8 mouse cellular contexts compared by ENCODE assay signal in genomic region chr1:164249332-164249711, GRCm38 (mm10). TPM values are rescaled to one million over a fixed set of nuclear protein-coding genes. Genes with fewer than 3 reads are reported as not detected.
DNase-seq lines count a peak whose midpoint lies in the region; ATAC-seq and TF ChIP-seq lines count a peak whose summit lies in the region.

No protein-coding gene starts in this region.

- peaks cover 11 to 28% of the 10 kb centered on the region in 2 experiments for H3K4me1 ChIP-seq in heart, embryonic 14.5 days (ENCODE audit: control insufficient read depth in 2 of 2, insufficient read depth in 2 of 2, low read length in 2 of 2)
- H3K4me1 ChIP-seq in E14TG2a.4 (replicated peaks; ENCODE audit: low read depth, low read length), result peaks cover 54% of the 10 kb centered on the region
- peaks cover 4% of the 10 kb centered on the region; the same call in 1 of the 2 replicates for H3K4me1 ChIP-seq in embryonic fibroblast, embryonic 13.5 days (ENCODE audit: control insufficient read depth, insufficient read depth, low read length)
- H3K4me1 ChIP-seq in limb, embryonic 10.5 days, result peaks cover 29% of the 10 kb centered on the region
- peaks cover 23% of the 10 kb centered on the region; the same call in 1 of the 2 replicates for H3K4me1 ChIP-seq in neural tube, embryonic 12.5 days

- no peaks in the 10 kb centered on the region for H3K36me3 ChIP-seq in heart, embryonic 14.5 days (ENCODE audit: control insufficient read depth, insufficient read depth, low read length)
- H3K36me3 ChIP-seq in E14TG2a.4 (ENCODE audit: insufficient read depth, low read length), result peaks cover 20% of the 10 kb centered on the region
- no peaks in the 10 kb centered on the region for H3K36me3 ChIP-seq in limb, embryonic 10.5 days
- no peaks in the 10 kb centered on the region for H3K36me3 ChIP-seq in neural tube, embryonic 12.5 days

- H3K4me3 ChIP-seq in heart, embryonic 14.5 days (ENCODE audit: control insufficient read depth in 1 of 2, insufficient read depth in 1 of 2, low read depth in 1 of 2, low read length in 2 of 2), result peak overlapping the region; percentile 76 to 93
- peak overlapping the region; percentile 98 for H3K4me3 ChIP-seq in E14TG2a.4 (replicated peaks; ENCODE audit: low read length)
- H3K4me3 ChIP-seq in embryonic fibroblast, embryonic 13.5 days (ENCODE audit: insufficient read depth, low read length), result peak overlapping the region; percentile 90
- H3K4me3 ChIP-seq in limb, embryonic 10.5 days, result peak overlapping the region; percentile 71
- peak overlapping the region; percentile 61 for H3K4me3 ChIP-seq in neural tube, embryonic 12.5 days

- no peaks in the 10 kb centered on the region for H3K27me3 ChIP-seq in heart, embryonic 14.5 days (ENCODE audit: control insufficient read depth, insufficient read depth, low read length)
- 0 out of 2 replicates have a peak, but pooled peaks cover 1% of the 10 kb centered on the region for H3K27me3 ChIP-seq in E14TG2a.4 (ENCODE audit: insufficient read depth, low read length)
- H3K27me3 ChIP-seq in limb, embryonic 10.5 days (ENCODE audit: low read depth, poor library complexity, severe bottlenecking), result peaks cover 13% of the 10 kb centered on the region
- no peaks in the 10 kb centered on the region for H3K27me3 ChIP-seq in neural tube, embryonic 12.5 days (replicated peaks)

- H3K9ac ChIP-seq in heart, embryonic 14.5 days (ENCODE audit: low read length), result peak overlapping the region; percentile 85
- H3K9ac ChIP-seq in neural tube, embryonic 12.5 days, result peak overlapping the region; percentile 74

- H3K4me2 ChIP-seq in heart, embryonic 14.5 days (ENCODE audit: low read length), result peak overlapping the region; percentile 85
- peak overlapping the region; percentile 87 for H3K4me2 ChIP-seq in neural tube, embryonic 12.5 days (replicated peaks)

- H3K27ac ChIP-seq in heart, embryonic 14.5 days (replicated peaks in 1 of 2; ENCODE audit: control insufficient read depth in 1 of 2, insufficient read depth in 1 of 2, low read depth in 2 of 2, low read length in 2 of 2), result peak overlapping the region; percentile 75 to 82
- H3K27ac ChIP-seq in embryonic fibroblast, embryonic 13.5 days (ENCODE audit: insufficient read depth, low read length), result peak overlapping the region; percentile 39
- H3K27ac ChIP-seq in limb, embryonic 10.5 days, result peak overlapping the region; percentile 88
- no peak overlapping the region for H3K27ac ChIP-seq in neural tube, embryonic 12.5 days

- TF ChIP-seq POLR2A in embryonic fibroblast, embryonic 13.5 days (IDR thresholded peaks at IDR 0.05; ENCODE audit: low read depth, low read length), result no peak; the same call in 1 of the 2 replicates

- WGBS in heart, embryonic 14.5 days, result under 1% methylated on average over 33 of the region's 33 CpGs
- WGBS in limb, embryonic 10.5 days, result under 1% methylated on average over 33 of the region's 33 CpGs
- under 1% methylated on average over 33 of the region's 33 CpGs for WGBS in neural tube, embryonic 12.5 days

- no peak for TF ChIP-seq CTCF in E14TG2a.4 (conservative IDR thresholded peaks at IDR 0.05; ENCODE audit: low read length)
- TF ChIP-seq CTCF in embryonic fibroblast, embryonic 13.5 days (IDR thresholded peaks at IDR 0.05; ENCODE audit: borderline replicate concordance, insufficient read depth, low read length), result no peak

- intact Hi-C loops in heart, postnatal 25 days (cut with DNase I), result no loop called here

- H3K9me3 ChIP-seq in heart, embryonic 14.5 days (ENCODE audit: control insufficient read depth, low read length), result no peaks in the 10 kb centered on the region
- no peaks in the 10 kb centered on the region for H3K9me3 ChIP-seq in E14TG2a.4 (ENCODE audit: low read length)
- H3K9me3 ChIP-seq in limb, embryonic 10.5 days (replicated peaks), result no peaks in the 10 kb centered on the region
- H3K9me3 ChIP-seq in neural tube, embryonic 12.5 days, result no peaks in the 10 kb centered on the region

- no peak for DNase-seq in heart, postnatal 25 days (ENCODE audit: low spot score)
- DNase-seq in limb, embryonic 10.5 days (ENCODE audit: low spot score), result no peak
- no peak for DNase-seq in gastrocnemius, postnatal 25 days
- no peak for DNase-seq in right cerebral cortex, adult 2 months (ENCODE audit: low spot score in 2 of 2)

- no peak; the same call in none of the 2 replicates for ATAC-seq in heart, embryonic 14.5 days (ENCODE audit: insufficient number of reproducible peaks, insufficient read depth, low FRiP score, low read depth)
- ATAC-seq in neural tube, embryonic 12.5 days (ENCODE audit: low FRiP score, low read depth), result no peak

RNA-seq across cellular contexts. Expression of gene Slc19a2, which starts 0.5 kb away (rescaled TPM):
- polyA plus RNA-seq in heart, embryonic 14.5 days (2014; fragmentation: Nextera tagmentation; extraction: Ambion mirVana), result 7.6 and 8.3 TPM in 2 replicates
- total RNA-seq in heart, postnatal 25 days (2021), result 1 to 10 TPM; 7.0 to 7.2 TPM
- polyA plus RNA-seq in embryonic fibroblast, embryonic 13.5 days (2011; ENCODE audit: insufficient read length, low read depth, missing spikeins), result 38.3 and 43.4 TPM in 2 replicates
- polyA plus RNA-seq in limb, embryonic 10.5 days (2016; fragmentation: Nextera tagmentation; extraction: Ambion mirVana), result 8.3 and 10.4 TPM in 2 replicates
- 8.2 and 8.8 TPM in 2 replicates for polyA plus RNA-seq in neural tube, embryonic 12.5 days (2016; fragmentation: Nextera tagmentation; extraction: Ambion mirVana)
- total RNA-seq in gastrocnemius, postnatal 25 days (2021), result 1 to 10 TPM; 3.3 to 4.0 TPM

RNA-seq across cellular contexts. Expression of gene Ccdc181, which starts 26.1 kb away (rescaled TPM):
- polyA plus RNA-seq in heart, embryonic 14.5 days (2014; fragmentation: Nextera tagmentation; extraction: Ambion mirVana), result 10.2 and 10.8 TPM in 2 replicates
- 1 to 10 TPM; 6.3 to 7.2 TPM for total RNA-seq in heart, postnatal 25 days (2021)
- 6.3 and 8.8 TPM in 2 replicates for polyA plus RNA-seq in embryonic fibroblast, embryonic 13.5 days (2011; ENCODE audit: insufficient read length, low read depth, missing spikeins)
- 4.6 and 6.4 TPM in 2 replicates for polyA plus RNA-seq in limb, embryonic 10.5 days (2016; fragmentation: Nextera tagmentation; extraction: Ambion mirVana)
- polyA plus RNA-seq in neural tube, embryonic 12.5 days (2016; fragmentation: Nextera tagmentation; extraction: Ambion mirVana), result 14.8 and 15.0 TPM in 2 replicates
- total RNA-seq in gastrocnemius, postnatal 25 days (2021), result 1 to 10 TPM; 6.3 to 8.2 TPM

RNA-seq across cellular contexts. Expression of gene Nme7, which starts 54.6 kb away (rescaled TPM):
- polyA plus RNA-seq in heart, embryonic 14.5 days (2014; fragmentation: Nextera tagmentation; extraction: Ambion mirVana), result 16.7 and 19.4 TPM in 2 replicates
- 1 to 10 TPM; 4.0 TPM for total RNA-seq in heart, postnatal 25 days (2021)
- 20.0 TPM in 2 replicates for polyA plus RNA-seq in embryonic fibroblast, embryonic 13.5 days (2011; ENCODE audit: insufficient read length, low read depth, missing spikeins)
- 46.5 and 47.7 TPM in 2 replicates for polyA plus RNA-seq in limb, embryonic 10.5 days (2016; fragmentation: Nextera tagmentation; extraction: Ambion mirVana)
- polyA plus RNA-seq in neural tube, embryonic 12.5 days (2016; fragmentation: Nextera tagmentation; extraction: Ambion mirVana), result 24.9 and 26.4 TPM in 2 replicates
- 1 to 10 TPM; 1.6 to 1.8 TPM for total RNA-seq in gastrocnemius, postnatal 25 days (2021)

RNA-seq across cellular contexts. Expression of gene Blzf1, which starts 58.0 kb away (rescaled TPM):
- 27.2 and 28.5 TPM in 2 replicates for polyA plus RNA-seq in heart, embryonic 14.5 days (2014; fragmentation: Nextera tagmentation; extraction: Ambion mirVana)
- total RNA-seq in heart, postnatal 25 days (2021), result 10 to 100 TPM; 23.6 to 24.6 TPM
- 24.3 and 31.3 TPM in 2 replicates for polyA plus RNA-seq in embryonic fibroblast, embryonic 13.5 days (2011; ENCODE audit: insufficient read length, low read depth, missing spikeins)
- 23.9 and 27.5 TPM in 2 replicates for polyA plus RNA-seq in limb, embryonic 10.5 days (2016; fragmentation: Nextera tagmentation; extraction: Ambion mirVana)
- polyA plus RNA-seq in neural tube, embryonic 12.5 days (2016; fragmentation: Nextera tagmentation; extraction: Ambion mirVana), result 29.2 and 30.6 TPM in 2 replicates
- total RNA-seq in gastrocnemius, postnatal 25 days (2021), result 10 to 100 TPM; 22.7 to 23.6 TPM
